Mouse (Mus musculus) thymus, adult 2 months (tissue): ENCODE measurements around the gene Ttn. TPM values are rescaled to one million over a fixed set of nuclear protein-coding genes. Genes with fewer than 3 reads are reported as not detected.

Experiments used
- DNase-seq: peaks from one replicate; pipeline ENCODE4 v3.0.0; 2021
- H3K27ac ChIP-seq: fragments of 200-500 bp; 2 replicates; pipeline ENCODE4 v1.5.1; 2012; ENCODE audit warnings: low read length, control low read depth; ENCODE audit not compliant: control insufficient read depth, insufficient read depth
- H3K27me3 ChIP-seq: fragments of 200-500 bp; 2 replicates; pipeline ENCODE4 v1.6.1; 2012; ENCODE audit warnings: mild to moderate bottlenecking, low read length, moderate library complexity, mixed read lengths; ENCODE audit not compliant: control insufficient read depth, insufficient read depth
- H3K36me3 ChIP-seq: fragments of 200-500 bp; 2 replicates; pipeline ENCODE4 v1.6.1; 2012; ENCODE audit warnings: mild to moderate bottlenecking, low read length, moderate library complexity; ENCODE audit not compliant: control insufficient read depth, insufficient read depth
- H3K4me1 ChIP-seq: fragments of 200-500 bp; replicated peaks from 2 replicates; pipeline ENCODE4 v1.6.1; 2012; ENCODE audit warnings: low read length; ENCODE audit not compliant: control insufficient read depth, insufficient read depth
- H3K4me3 ChIP-seq: fragments of 200-500 bp; 2 replicates; pipeline ENCODE4 v1.5.1; 2012; ENCODE audit warnings: mild to moderate bottlenecking, low read length, control low read depth, moderate library complexity; ENCODE audit not compliant: control insufficient read depth, insufficient read depth
- CTCF ChIP-seq: fragments of 200-500 bp; IDR thresholded peaks from 2 replicates; pipeline ENCODE4 v1.5.1; 2012; ENCODE audit warnings: mild to moderate bottlenecking, control low read depth, low read length, moderate library complexity, borderline replicate concordance; ENCODE audit not compliant: control insufficient read depth, poor library complexity, insufficient read depth; ENCODE audit errors: extremely low read depth
- POLR2A ChIP-seq: fragments of 200-500 bp; IDR thresholded peaks from 2 replicates; pipeline ENCODE4 v1.6.1; 2012; ENCODE audit warnings: mild to moderate bottlenecking, low read length, control low read depth, moderate library complexity; ENCODE audit not compliant: control insufficient read depth, poor library complexity, insufficient read depth; ENCODE audit errors: extremely low read depth
- WGBS: fragments of 180-500 bp; shearing (Covaris S2); methylation state at CpG from one replicate; pipeline ENCODE4 v1.1.7; 2018; 5-methylcytosine and 5-hydroxymethylcytosine counted together
- polyA plus RNA-seq: library from polyadenylated mRNA; depleted of rRNA; stranded (reverse); fragments of >200 nt; gene quantifications from 2 replicates; pipeline ENCODE4 v1.2.3, GENCODE M21; 2012

Ttn gene
- polyA plus RNA-seq, 1 experiment = 2.9 TPM

GRCm38 (mm10) chr2:76674725-76675427, 307.5 kb downstream of the Ttn start, which contains the start of gene Plekha3:
Plekha3 (plus strand) TSS chr2:76675281.
- peak; percentile 79 for DNase-seq
- 3% methylated on average over 52 of the region's 52 CpGs for WGBS
- Histone ChIP-seq H3K27ac (no peak within 1 kb of the TSS), H3K4me1 (peaks cover 15% of the 10 kb centered on the region), H3K27me3 (no peaks in the 10 kb centered on the region), H3K36me3 (no peaks in the 10 kb centered on the region), H3K4me3 (peak within 1 kb of the TSS; percentile 68)
- TF ChIP-seq POLR2A (no peak), CTCF (0 out of 2 replicates have a peak, but pooled peaks have one; percentile 13)

GRCm38 (mm10) chr2:76673472-76674081, 308.8 kb downstream of the Ttn start:
- Histone ChIP-seq H3K36me3 (no peaks in the 10 kb centered on the region), H3K4me1 (peaks cover 15% of the 10 kb centered on the region), H3K27ac (no peak overlapping the region), H3K4me3 (no peak overlapping the region), H3K27me3 (no peaks in the 10 kb centered on the region)
- DNase-seq = peak; percentile 80
- no peak for TF ChIP-seq CTCF
- no peak for TF ChIP-seq POLR2A
- WGBS = 37% methylated on average over 7 of the region's 7 CpGs

GRCm38 (mm10) chr2:76672966-76673392, 309.4 kb downstream of the Ttn start, which contains the start of gene Fkbp7:
Fkbp7 (minus strand) TSS chr2:76673116.
- under 1% methylated on average over 17 of the region's 17 CpGs for WGBS
- TF ChIP-seq CTCF = no peak
- TF ChIP-seq POLR2A = peak; percentile 40; the same call in 1 of the 2 replicates
- Histone ChIP-seq H3K27me3 (no peaks in the 10 kb centered on the region), H3K4me3 (peak within 1 kb of the TSS; percentile 20), H3K36me3 (no peaks in the 10 kb centered on the region), H3K27ac (no peak within 1 kb of the TSS), H3K4me1 (peaks cover 15% of the 10 kb centered on the region)
- DNase-seq = peak; percentile 86

- Histone ChIP-seq H3K27me3 (no peaks in the 10 kb centered on the region), H3K27ac (no peak overlapping the region), H3K4me1 (peaks cover 15% of the 10 kb centered on the region), H3K4me3 (peak overlapping the region; percentile 20; the same call in 1 of the 2 replicates), H3K36me3 (no peaks in the 10 kb centered on the region)
- TF ChIP-seq CTCF (no peak), POLR2A (no peak)
- no peak for DNase-seq
- WGBS = 5% methylated on average over 9 of the region's 9 CpGs
Measured at GRCm38 (mm10) chr2:76672134-76672745, 310.1 kb downstream of the Ttn start.

GRCm38 (mm10) chr2:76671641-76672040, 310.7 kb downstream of the Ttn start:
- Histone ChIP-seq H3K36me3 (no peaks in the 10 kb centered on the region), H3K4me3 (no peak overlapping the region), H3K4me1 (peaks cover 14% of the 10 kb centered on the region), H3K27ac (no peak overlapping the region), H3K27me3 (no peaks in the 10 kb centered on the region)
- WGBS = 89% methylated on average over 6 of the region's 6 CpGs
- no peak for DNase-seq
- TF ChIP-seq POLR2A = no peak
- no peak for TF ChIP-seq CTCF

GRCm38 (mm10) chr2:76667200-76667599, 315.1 kb downstream of the Ttn start:
- no peak for DNase-seq
- H3K4me3 ChIP-seq = no peak overlapping the region

More at GRCm38 (mm10) chr2:76667200-76667599, 315.1 kb downstream of the Ttn start:
- TF ChIP-seq CTCF (no peak), POLR2A (no peak)
- Histone ChIP-seq H3K36me3 (no peaks in the 10 kb centered on the region; the same call in 1 of the 2 replicates), H3K4me1 (no peaks in the 10 kb centered on the region), H3K27me3 (no peaks in the 10 kb centered on the region), H3K27ac (no peak overlapping the region)
- WGBS = 63% methylated on average over 5 of the region's 5 CpGs
